Mouse (Mus musculus) cortical plate, adult 2 months (tissue): ENCODE results near the gene Hsd11b1. TPM values are rescaled to one million over a fixed set of nuclear protein-coding genes. Genes with fewer than 3 reads are reported as not detected.
"Not testable (repeated sequence)": the region's sequence is repeated elsewhere in the genome, so short reads cannot be mapped to it uniquely, and the experiment has no call there.

ENCODE experiments used
- H3K27ac ChIP-seq: fragments of 200-500 bp; 2 replicates; pipeline ENCODE4 v1.5.1; 2012; ENCODE audit warnings: low read length, control low read depth, inconsistent platforms; ENCODE audit not compliant: insufficient read depth
- H3K4me1 ChIP-seq: fragments of 200-500 bp; 2 replicates; pipeline ENCODE4 v1.6.1; 2011; ENCODE audit warnings: low read length; ENCODE audit not compliant: control insufficient read depth, insufficient read depth
- H3K4me3 ChIP-seq: fragments of 200-500 bp; 2 replicates; pipeline ENCODE4 v1.5.1; 2011; ENCODE audit warnings: mild to moderate bottlenecking, low read length, control low read depth; ENCODE audit not compliant: insufficient read depth
- CTCF ChIP-seq: fragments of 200-500 bp; IDR thresholded peaks from 2 replicates; pipeline ENCODE4 v1.5.1; 2011; ENCODE audit warnings: mild to moderate bottlenecking, control low read depth, low read length; ENCODE audit not compliant: insufficient read depth; ENCODE audit errors: extremely low read depth
- POLR2A ChIP-seq: fragments of 200-500 bp; IDR thresholded peaks from 2 replicates; pipeline ENCODE4 v1.6.1; 2011; ENCODE audit warnings: mild to moderate bottlenecking, low read length, control low read depth; ENCODE audit not compliant: insufficient read depth; ENCODE audit errors: extremely low read depth
- polyA plus RNA-seq: library from polyadenylated mRNA; depleted of rRNA; stranded (reverse); fragments of >200 nt; gene quantifications from 2 replicates; pipeline ENCODE4 v1.2.3, GENCODE M21; 2012

Gene Hsd11b1
- polyA plus RNA-seq, 1 experiment, result 39.5 TPM

DNA sequence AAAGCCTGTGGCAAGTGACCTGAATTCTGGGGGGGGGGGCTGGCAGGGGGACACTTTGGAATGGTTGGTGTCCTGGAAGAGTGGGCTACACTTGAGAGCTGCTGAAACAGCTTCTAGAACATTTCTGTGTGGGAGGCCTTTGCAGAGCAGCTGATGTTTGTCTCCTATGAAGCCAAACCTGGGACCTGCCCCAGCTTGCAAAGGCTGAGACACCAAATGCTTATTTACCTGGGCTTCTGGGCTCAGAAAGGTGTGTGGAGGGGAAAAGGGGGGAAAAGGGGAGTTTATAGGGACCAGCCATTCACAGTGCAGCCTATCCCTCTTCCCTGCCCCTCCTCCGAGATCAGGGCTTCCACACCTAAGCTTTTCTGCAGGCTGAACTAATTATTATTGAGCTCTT is 36.1 kb upstream of the Hsd11b1 start:
- Histone ChIP-seq H3K4me1 (peaks cover 5% of the 10 kb centered on the region), H3K27ac (no peak overlapping the region), H3K4me3 (no peak overlapping the region)
- no peak for TF ChIP-seq POLR2A
- no peak for TF ChIP-seq CTCF

DNA sequence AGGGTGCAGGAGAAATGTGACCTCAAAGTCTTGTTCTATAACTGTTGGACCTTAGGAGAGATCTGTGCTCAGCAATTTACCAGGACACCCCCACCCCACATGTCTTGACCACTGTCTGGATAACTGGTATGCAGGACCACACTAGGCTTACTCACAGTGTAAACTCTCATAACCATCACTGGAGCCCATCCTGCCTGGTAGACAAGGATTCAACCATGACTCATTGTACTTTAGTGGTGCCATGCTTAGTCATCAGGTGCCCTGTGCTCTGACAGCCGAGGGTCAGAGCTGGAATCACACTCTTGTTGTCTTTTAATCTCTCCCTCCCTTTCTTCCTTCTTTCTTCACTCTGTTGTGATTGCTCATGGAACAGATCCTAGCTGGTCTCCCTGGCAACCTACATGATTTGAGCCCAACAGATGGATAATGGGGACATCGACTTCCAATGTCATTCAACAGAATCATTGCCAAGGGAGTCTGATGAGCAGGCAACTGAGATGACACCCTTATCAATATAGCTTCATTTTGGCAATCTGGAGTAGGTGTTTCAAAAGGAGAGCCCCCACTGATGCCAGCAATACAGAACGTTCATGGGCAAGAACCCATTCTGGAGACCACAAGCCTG is 34.4 kb upstream of the Hsd11b1 start:
- H3K27ac ChIP-seq, result no peak overlapping the region
- peaks cover 5% of the 10 kb centered on the region for H3K4me1 ChIP-seq
- TF ChIP-seq POLR2A (no peak), CTCF (no peak)
- H3K4me3 ChIP-seq, result no peak overlapping the region

- peaks cover 5% of the 10 kb centered on the region for H3K4me1 ChIP-seq
- H3K4me3 ChIP-seq, result no peak overlapping the region
- TF ChIP-seq POLR2A (no peak), CTCF (no peak)
- no peak overlapping the region for H3K27ac ChIP-seq
Measured at GRCm38 (mm10) chr1:193295920-193296319, 32.0 kb upstream of the Hsd11b1 start.

DNA sequence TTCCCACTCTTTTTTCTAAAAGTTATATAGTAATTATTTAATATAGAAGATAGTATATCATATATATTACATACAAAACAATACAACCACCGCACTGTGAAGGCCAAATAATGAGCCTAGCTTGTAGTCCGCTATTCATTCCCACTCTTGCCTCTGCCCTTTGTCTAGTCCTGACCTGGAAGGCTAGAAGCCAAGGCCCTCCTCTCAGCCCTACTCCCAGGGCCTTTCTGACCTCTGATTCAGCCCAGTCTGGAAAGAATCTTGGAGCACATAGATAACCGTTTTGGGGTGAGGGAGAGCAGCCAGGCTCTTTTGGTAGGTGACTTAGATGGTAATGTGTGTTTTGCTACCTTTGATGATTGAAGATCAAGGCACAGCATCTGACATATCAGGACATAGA is 30.1 kb upstream of the Hsd11b1 start:
- no peak overlapping the region for H3K27ac ChIP-seq
- TF ChIP-seq POLR2A (no peak), CTCF (no peak)
- H3K4me1 ChIP-seq, result peaks cover 5% of the 10 kb centered on the region
- H3K4me3 ChIP-seq, result no peak overlapping the region

- Histone ChIP-seq H3K27ac (no peak overlapping the region), H3K4me3 (no peak overlapping the region), H3K4me1 (peaks cover 4% of the 10 kb centered on the region; the same call in 1 of the 2 replicates)
- TF ChIP-seq CTCF (no peak), POLR2A (no peak)
Measured at GRCm38 (mm10) chr1:193293039-193293438, 29.2 kb upstream of the Hsd11b1 start.

DNA sequence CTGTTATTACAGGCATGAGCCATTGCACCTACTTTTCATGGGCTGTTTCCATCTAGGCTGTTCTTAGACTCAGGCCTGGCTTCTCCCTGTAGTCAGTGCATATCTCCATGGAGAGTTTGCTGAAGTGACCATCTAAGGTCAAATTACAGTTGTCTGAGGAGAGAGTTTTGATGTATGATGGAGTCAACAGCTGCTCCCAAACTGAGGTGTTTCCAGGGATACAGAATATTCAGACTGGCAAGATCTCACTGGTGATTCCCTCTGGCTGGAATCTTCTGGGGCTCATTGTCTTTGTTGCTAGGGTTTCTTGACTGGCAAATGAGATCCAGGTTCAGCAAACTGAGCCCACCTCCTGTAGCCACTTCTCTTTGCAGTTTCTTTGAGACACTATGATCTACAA is 26.8 kb upstream of the Hsd11b1 start:
- TF ChIP-seq POLR2A, result no peak
- no peak for TF ChIP-seq CTCF
- no peak overlapping the region for H3K27ac ChIP-seq
- no peak overlapping the region for H3K4me3 ChIP-seq
- no peaks in the 10 kb centered on the region for H3K4me1 ChIP-seq

DNA sequence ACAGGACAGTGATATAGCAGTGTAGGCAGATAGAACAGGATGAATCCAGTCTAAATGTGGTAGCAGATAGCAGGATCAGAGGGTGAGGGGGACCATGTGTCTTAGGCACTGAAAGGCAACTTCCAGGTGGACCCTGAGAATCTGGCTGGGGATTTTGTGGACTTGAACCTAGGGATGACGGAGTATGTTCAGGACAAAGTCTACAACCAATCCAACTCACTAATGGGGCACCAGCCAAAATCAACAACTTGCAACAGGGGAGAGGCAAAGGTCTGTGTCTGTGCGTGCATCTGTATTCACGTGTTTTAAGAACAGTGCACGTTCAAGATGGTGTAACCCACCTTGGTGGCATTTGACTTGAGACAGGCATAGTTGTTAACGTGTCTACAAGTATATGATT is 26.0 kb upstream of the Hsd11b1 start:
- Histone ChIP-seq H3K27ac (no peak overlapping the region), H3K4me1 (no peaks in the 10 kb centered on the region), H3K4me3 (no peak overlapping the region)
- TF ChIP-seq CTCF (no peak), POLR2A (no peak)

- H3K4me1 ChIP-seq, result no peaks in the 10 kb centered on the region
- TF ChIP-seq POLR2A, result no peak
- no peak for TF ChIP-seq CTCF
- no peak overlapping the region for H3K4me3 ChIP-seq
- no peak overlapping the region for H3K27ac ChIP-seq
Measured at GRCm38 (mm10) chr1:193289076-193289475, 25.2 kb upstream of the Hsd11b1 start.

GRCm38 (mm10) chr1:193287578-193287977 is 23.7 kb upstream of the Hsd11b1 start:
- H3K4me1 ChIP-seq, result no peaks in the 10 kb centered on the region
- TF ChIP-seq POLR2A (no peak), CTCF (no peak)
- no peak overlapping the region for H3K27ac ChIP-seq
- H3K4me3 ChIP-seq, result no peak overlapping the region

- H3K4me1 ChIP-seq, H3K4me3 ChIP-seq, H3K27ac ChIP-seq: not testable (repeated sequence)
Measured at GRCm38 (mm10) chr1:193285766-193286325, 22.0 kb upstream of the Hsd11b1 start.

GRCm38 (mm10) chr1:193284228-193284779 is 20.4 kb upstream of the Hsd11b1 start:
- no peaks in the 10 kb centered on the region for H3K4me1 ChIP-seq
- no peak overlapping the region for H3K4me3 ChIP-seq
- no peak overlapping the region for H3K27ac ChIP-seq
- TF ChIP-seq POLR2A (no peak), CTCF (no peak)
